Mouse (Mus musculus) intestine, embryonic 14.5 days (tissue): Measurements from ENCODE around the gene Olfr1205. TPM values are rescaled to one million over a fixed set of nuclear protein-coding genes. Genes with fewer than 3 reads are reported as not detected.

ENCODE experiments used
- ATAC-seq: fragments of 200-750 bp; cut with Nextera tagmentation; replicated peaks from 2 replicates; pipeline ENCODE4 v1.8.0; 2017; ENCODE audit warnings: low read depth, moderate number of reproducible peaks, moderate TSS enrichment, moderate library complexity; ENCODE audit not compliant: low FRiP score, low TSS enrichment
- DNase-seq: peaks from one replicate; pipeline ENCODE4 v3.0.0-alpha.2; 2018; ENCODE audit warnings: low spot score
- H3K27ac ChIP-seq: fragments of 300-500 bp; sonication (generic); 2 replicates; pipeline ENCODE4 v1.5.1; 2014; ENCODE audit warnings: low read depth, mild to moderate bottlenecking, control low read depth
- H3K27me3 ChIP-seq: fragments of 300-500 bp; sonication (generic); replicated peaks from 2 replicates; pipeline ENCODE4 v1.6.1; 2014; ENCODE audit warnings: low read length, control low read depth; ENCODE audit not compliant: control insufficient read depth, insufficient read depth
- H3K36me3 ChIP-seq: fragments of 300-500 bp; sonication (generic); 2 replicates; pipeline ENCODE4 v1.6.1; 2014; ENCODE audit warnings: low read length, control low read depth; ENCODE audit not compliant: control insufficient read depth, insufficient read depth
- H3K4me1 ChIP-seq: fragments of 300-500 bp; sonication (generic); replicated peaks from 2 replicates; pipeline ENCODE4 v1.6.1; 2014; ENCODE audit warnings: low read length, control low read depth, mixed read lengths; ENCODE audit not compliant: control insufficient read depth, insufficient read depth
- H3K4me2 ChIP-seq: fragments of 300-500 bp; sonication (generic); 2 replicates; pipeline ENCODE4 v1.6.1; 2014; ENCODE audit warnings: low read length
- H3K4me3 ChIP-seq: fragments of 300-500 bp; sonication (generic); 2 replicates; pipeline ENCODE4 v1.5.1; 2014; ENCODE audit warnings: low read depth, low read length, control low read depth, mixed read lengths
- H3K9ac ChIP-seq: fragments of 300-500 bp; sonication (generic); 2 replicates; pipeline ENCODE4 v1.6.1; 2014; ENCODE audit warnings: mild to moderate bottlenecking, low read length
- H3K9me3 ChIP-seq: fragments of 300-500 bp; sonication (generic); 2 replicates; pipeline ENCODE4 v1.6.1; 2016; ENCODE audit warnings: low read length, control low read depth; ENCODE audit not compliant: control insufficient read depth
- WGBS: fragments of 180-500 bp; shearing (Covaris S2); extraction: QIAGEN DNeasy Blood & Tissue Kit; methylation state at CpG from one replicate; pipeline ENCODE4 v1.1.7; 2014; 5-methylcytosine and 5-hydroxymethylcytosine counted together
- polyA plus RNA-seq: library from polyadenylated mRNA; unstranded; fragments of >200 nt; fragmentation: Nextera tagmentation; extraction: Ambion mirVana; gene quantifications from 2 replicates; pipeline ENCODE4 v1.2.1, GENCODE M21; 2014

Olfr1205 gene
- not detected in 2 replicates for polyA plus RNA-seq

GRCm38 (mm10) chr2:88829437-88829836 is at the start of gene Olfr1205:
Gene Olfr1205, plus strand, starts transcription at chr2:88829737.
- Histone ChIP-seq H3K4me2 (no peak within 1 kb of the TSS), H3K4me1 (no peaks in the 10 kb centered on the region), H3K9ac (no peak within 1 kb of the TSS), H3K9me3 (no peaks in the 10 kb centered on the region), H3K4me3 (no peak within 1 kb of the TSS), H3K36me3 (no peaks in the 10 kb centered on the region), H3K27ac (no peak within 1 kb of the TSS), H3K27me3 (no peaks in the 10 kb centered on the region)
- DNase-seq, result no peak
- no peak for ATAC-seq
- 90% methylated on average over 2 of the region's 2 CpGs for WGBS

GRCm38 (mm10) chr2:88792736-88793135 is 36.8 kb upstream of the Olfr1205 start, which contains the start of gene Olfr1201:
Gene Olfr1201, plus strand, starts transcription at chr2:88793036.
- DNase-seq, result no peak
- Histone ChIP-seq H3K4me1 (no peaks in the 10 kb centered on the region), H3K27ac (no peak within 1 kb of the TSS), H3K9me3 (no peaks in the 10 kb centered on the region), H3K4me3 (no peak within 1 kb of the TSS), H3K27me3 (no peaks in the 10 kb centered on the region), H3K4me2 (no peak within 1 kb of the TSS), H3K36me3 (no peaks in the 10 kb centered on the region), H3K9ac (no peak within 1 kb of the TSS)
- ATAC-seq, result no peak
- WGBS, result 82% methylated on average over 6 of the region's 6 CpGs

- DNase-seq (no peak), ATAC-seq (no peak)
- H3K9me3 ChIP-seq, result no peaks in the 10 kb centered on the region
- H3K36me3 ChIP-seq, result no peaks in the 10 kb centered on the region
- 91% methylated on average over 1 of the region's 1 CpGs for WGBS
- H3K4me3 ChIP-seq, result no peak within 1 kb of the TSS
- no peak within 1 kb of the TSS for H3K9ac ChIP-seq
- H3K4me2 ChIP-seq, result no peak within 1 kb of the TSS
- no peaks in the 10 kb centered on the region for H3K4me1 ChIP-seq
- H3K27me3 ChIP-seq, result no peaks in the 10 kb centered on the region
- no peak within 1 kb of the TSS for H3K27ac ChIP-seq
Observed at GRCm38 (mm10) chr2:88814196-88814595, 15.3 kb upstream of the Olfr1205 start, which contains the start of gene Olfr1202. Gene Olfr1202, plus strand, starts transcription at chr2:88814496.

- no peaks in the 10 kb centered on the region for H3K9me3 ChIP-seq
- no peak overlapping the region for H3K9ac ChIP-seq
- H3K4me3 ChIP-seq, result no peak overlapping the region
- no peaks in the 10 kb centered on the region for H3K4me1 ChIP-seq
- H3K27me3 ChIP-seq, result no peaks in the 10 kb centered on the region
- DNase-seq (no peak), ATAC-seq (no peak)
- H3K36me3 ChIP-seq, result no peaks in the 10 kb centered on the region
- WGBS, result 54% methylated on average over 2 of the region's 2 CpGs
- H3K4me2 ChIP-seq, result no peak overlapping the region
- H3K27ac ChIP-seq, result no peak overlapping the region
Observed at GRCm38 (mm10) chr2:88838477-88838876, 8.9 kb downstream of the Olfr1205 start.

- Histone ChIP-seq H3K4me1 (no peaks in the 10 kb centered on the region), H3K4me3 (no peak within 1 kb of the TSS), H3K27ac (no peak within 1 kb of the TSS), H3K9me3 (no peaks in the 10 kb centered on the region), H3K27me3 (no peaks in the 10 kb centered on the region), H3K9ac (no peak within 1 kb of the TSS), H3K4me2 (no peak within 1 kb of the TSS), H3K36me3 (no peaks in the 10 kb centered on the region)
- WGBS, result 98% methylated on average over 1 of the region's 1 CpGs
- DNase-seq, result no peak
- ATAC-seq, result no peak
Observed at GRCm38 (mm10) chr2:88848992-88849391, 19.5 kb downstream of the Olfr1205 start, which contains the start of gene Olfr1204. Gene Olfr1204, plus strand, starts transcription at chr2:88849292.

DNA sequence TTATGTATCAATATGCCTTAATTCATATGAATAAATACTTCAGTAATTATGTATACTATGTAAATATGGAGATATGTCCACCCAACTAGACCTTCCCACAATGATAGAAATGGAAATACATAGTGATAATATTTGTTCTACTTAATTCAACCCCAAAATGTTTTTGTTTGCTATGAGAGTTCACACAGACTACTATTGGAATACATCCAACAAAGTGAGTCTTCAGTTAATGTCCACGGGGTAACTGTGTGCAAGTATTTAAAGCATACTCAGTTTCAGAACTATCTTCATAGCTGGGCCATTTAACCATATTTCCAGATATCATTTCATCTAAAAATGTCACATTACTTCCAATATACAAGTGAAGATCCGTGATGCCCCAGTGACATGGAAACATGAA is 33.4 kb downstream of the Olfr1205 start, which contains the start of gene Olfr1206:
Gene Olfr1206, plus strand, starts transcription at position 301 of the 400 bp plus-strand sequence.
- H3K4me2 ChIP-seq, result no peak within 1 kb of the TSS
- 82% methylated on average over 2 of the region's 2 CpGs for WGBS
- H3K9me3 ChIP-seq, result no peaks in the 10 kb centered on the region
- no peak within 1 kb of the TSS for H3K27ac ChIP-seq
- no peak for ATAC-seq
- no peaks in the 10 kb centered on the region for H3K4me1 ChIP-seq
- no peak for DNase-seq
- H3K36me3 ChIP-seq, result no peaks in the 10 kb centered on the region
- no peak within 1 kb of the TSS for H3K4me3 ChIP-seq
- H3K27me3 ChIP-seq, result no peaks in the 10 kb centered on the region
- H3K9ac ChIP-seq, result no peak within 1 kb of the TSS

Other genes with a start within 250 kb of the Olfr1205 start
- gene Olfr1189, start 243.3 kb upstream of the Olfr1205 start, polyA plus RNA-seq, result not detected in 2 replicates
- gene Olfr1191-ps1, start 189.2 kb upstream of the Olfr1205 start, polyA plus RNA-seq, result not detected in 2 replicates
- gene Olfr1192-ps1, start 181.2 kb upstream of the Olfr1205 start, polyA plus RNA-seq, result not detected in 2 replicates
- gene Olfr1193, start 154.1 kb upstream of the Olfr1205 start, polyA plus RNA-seq, result not detected in 2 replicates
- gene Olfr1195, start 140.6 kb upstream of the Olfr1205 start, polyA plus RNA-seq, result not detected in 2 replicates
- gene Olfr1196, start 125.1 kb upstream of the Olfr1205 start, polyA plus RNA-seq, result not detected in 2 replicates
- not detected in 2 replicates for gene Olfr1197, start 97.4 kb upstream of the Olfr1205 start, polyA plus RNA-seq
- gene Olfr1198, start 78.4 kb upstream of the Olfr1205 start, polyA plus RNA-seq, result not detected in 2 replicates
- gene Olfr1199, start 69.3 kb upstream of the Olfr1205 start, polyA plus RNA-seq, result not detected in 2 replicates
- not detected in 2 replicates for gene Olfr1200, start 59.2 kb upstream of the Olfr1205 start, polyA plus RNA-seq
- gene Olfr1201, start 36.7 kb upstream of the Olfr1205 start, polyA plus RNA-seq, result not detected in 2 replicates
- gene Olfr1202, start 15.2 kb upstream of the Olfr1205 start, polyA plus RNA-seq, result not detected in 2 replicates
- gene Olfr1204, start 19.6 kb downstream of the Olfr1205 start, polyA plus RNA-seq, result not detected in 2 replicates
- not detected in 2 replicates for gene Olfr1206, start 33.5 kb downstream of the Olfr1205 start, polyA plus RNA-seq
- not detected in 2 replicates for gene Olfr1208, start 72.6 kb downstream of the Olfr1205 start, polyA plus RNA-seq
- gene Olfr1209, start 85.4 kb downstream of the Olfr1205 start, polyA plus RNA-seq, result not detected in 2 replicates
- not detected in 2 replicates for gene Olfr1211, start 108.4 kb downstream of the Olfr1205 start, polyA plus RNA-seq
- gene Olfr1212, start 124.2 kb downstream of the Olfr1205 start, polyA plus RNA-seq, result not detected in 2 replicates
- gene Gm13762, start 150.5 kb downstream of the Olfr1205 start, polyA plus RNA-seq, result not detected in 2 replicates
- gene Olfr1214, start 162.9 kb downstream of the Olfr1205 start, polyA plus RNA-seq, result not detected in 2 replicates
- not detected in 2 replicates for gene Olfr1215, start 177.2 kb downstream of the Olfr1205 start, polyA plus RNA-seq
- not detected in 2 replicates for gene Olfr1216, start 188.6 kb downstream of the Olfr1205 start, polyA plus RNA-seq
- gene Olfr1217, start 202.3 kb downstream of the Olfr1205 start, polyA plus RNA-seq, result not detected in 2 replicates
- gene Olfr1218, start 231.4 kb downstream of the Olfr1205 start, polyA plus RNA-seq, result not detected in 2 replicates